Mouse (Mus musculus): ENCODE data around the gene Derl3. TPM values are rescaled to one million over a fixed set of nuclear protein-coding genes. Genes with fewer than 3 reads are reported as not detected.
"Not testable (repeated sequence)": the region's sequence is repeated elsewhere in the genome, so short reads cannot be mapped to it uniquely, and the experiment has no call there.

Gene Derl3
- under 1 TPM in 2 of 4 experiments, not detected in 2; 0.34 to 0.35 TPM for total RNA-seq (2022)

- DNase-seq (ENCODE audit: low spot score): peak; percentile 82
These were observed at the start of gene Derl3 for GRCm38 (mm10) chr10:75893089-75893750. Gene Derl3 (plus strand): TSS chr10:75893413.

- DNase-seq (ENCODE audit: low spot score): not testable (repeated sequence)
These were observed 49.3 kb upstream of the Derl3 start for GRCm38 (mm10) chr10:75843898-75844297.

GRCm38 (mm10) chr10:75844800-75845199 is 48.4 kb upstream of the Derl3 start:
- DNase-seq (ENCODE audit: low spot score): peak; percentile 32

GRCm38 (mm10) chr10:75845306-75845930 is 47.8 kb upstream of the Derl3 start:
- no peak for DNase-seq (ENCODE audit: low spot score)

- DNase-seq (ENCODE audit: low spot score): no peak
These were observed 44.8 kb upstream of the Derl3 start for GRCm38 (mm10) chr10:75848382-75848781.

GRCm38 (mm10) chr10:75851076-75851475 is 42.1 kb upstream of the Derl3 start:
- no peak for DNase-seq (ENCODE audit: low spot score)

GRCm38 (mm10) chr10:75851681-75852080 is 41.5 kb upstream of the Derl3 start:
- no peak for DNase-seq (ENCODE audit: low spot score)

GRCm38 (mm10) chr10:75852539-75853125 is 40.6 kb upstream of the Derl3 start:
- no peak for DNase-seq (ENCODE audit: low spot score)

- peak; percentile 88 for DNase-seq (ENCODE audit: low spot score)
These were observed 39.8 kb upstream of the Derl3 start for GRCm38 (mm10) chr10:75853452-75853851.

- no peak for DNase-seq (ENCODE audit: low spot score)
These were observed 39.1 kb upstream of the Derl3 start for GRCm38 (mm10) chr10:75854096-75854495.

GRCm38 (mm10) chr10:75854791-75855190 is 38.4 kb upstream of the Derl3 start:
- no peak for DNase-seq (ENCODE audit: low spot score)

- DNase-seq (ENCODE audit: low spot score): no peak
These were observed 37.7 kb upstream of the Derl3 start for GRCm38 (mm10) chr10:75855416-75855981.

GRCm38 (mm10) chr10:75856155-75856907 is 36.9 kb upstream of the Derl3 start:
- no peak for DNase-seq (ENCODE audit: low spot score)

GRCm38 (mm10) chr10:75856976-75857375 is 36.2 kb upstream of the Derl3 start:
- DNase-seq (ENCODE audit: low spot score): no peak

GRCm38 (mm10) chr10:75857598-75857997 is 35.6 kb upstream of the Derl3 start:
- no peak for DNase-seq (ENCODE audit: low spot score)

- no peak for DNase-seq (ENCODE audit: low spot score)
These were observed 34.0 kb upstream of the Derl3 start for GRCm38 (mm10) chr10:75859107-75859746.

- DNase-seq (ENCODE audit: low spot score): peak; percentile 88
These were observed 33.3 kb upstream of the Derl3 start, which contains the start of gene Mif for GRCm38 (mm10) chr10:75859786-75860470. Gene Mif (minus strand): TSS chr10:75860240.

- DNase-seq (ENCODE audit: low spot score): no peak
These were observed 32.5 kb upstream of the Derl3 start for GRCm38 (mm10) chr10:75860746-75861145.

GRCm38 (mm10) chr10:75861587-75861986 is 31.6 kb upstream of the Derl3 start:
- DNase-seq (ENCODE audit: low spot score): no peak

GRCm38 (mm10) chr10:75872025-75872914 is 20.9 kb upstream of the Derl3 start:
- DNase-seq (ENCODE audit: low spot score): no peak

All from heart, adult 8-10 months (tissue).